Mouse (Mus musculus) Muller cell, postnatal 12 days (primary cell): Measurements from ENCODE around the gene Psmd3.

Experiments used
- DNase-seq: peaks from one replicate; pipeline ENCODE4 v3.0.0-alpha.2; 2015; ENCODE audit errors: inconsistent ontology term

Gene Psmd3

DNA sequence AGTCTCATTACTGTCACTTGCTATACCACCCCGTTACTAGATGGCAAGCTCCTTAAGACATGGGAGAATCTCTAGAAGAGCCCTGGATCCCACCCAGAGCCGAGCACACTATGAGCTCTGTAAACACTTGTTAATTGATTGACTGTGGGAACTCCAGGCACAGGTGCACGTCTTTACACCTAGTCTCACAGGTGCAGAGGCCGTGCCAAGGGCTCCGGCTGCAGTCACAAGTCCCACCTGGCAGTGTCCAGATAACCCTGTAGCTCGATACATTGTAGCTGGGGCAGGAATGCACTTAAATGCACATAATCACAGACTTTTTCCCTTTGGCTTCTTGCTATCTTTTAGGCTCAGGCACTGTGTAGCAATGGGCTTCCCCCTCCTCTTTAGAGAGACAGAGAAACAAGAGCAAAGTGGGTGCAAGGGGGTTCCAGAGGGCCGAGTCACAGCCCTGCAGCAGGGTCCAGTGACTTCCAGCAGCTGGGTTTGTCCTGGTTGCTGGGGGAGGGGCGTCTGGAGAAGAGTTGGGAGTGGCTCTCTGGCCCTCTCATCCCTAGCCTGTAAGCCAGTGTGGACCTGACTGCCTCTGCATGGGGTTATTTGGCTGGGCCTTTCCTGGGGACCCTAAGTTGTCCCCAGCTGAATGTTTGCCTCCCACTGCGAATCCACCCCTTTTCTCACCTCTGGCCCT, 61.4 kb downstream of the Psmd3 start:
- peak; percentile 67 for DNase-seq

DNA sequence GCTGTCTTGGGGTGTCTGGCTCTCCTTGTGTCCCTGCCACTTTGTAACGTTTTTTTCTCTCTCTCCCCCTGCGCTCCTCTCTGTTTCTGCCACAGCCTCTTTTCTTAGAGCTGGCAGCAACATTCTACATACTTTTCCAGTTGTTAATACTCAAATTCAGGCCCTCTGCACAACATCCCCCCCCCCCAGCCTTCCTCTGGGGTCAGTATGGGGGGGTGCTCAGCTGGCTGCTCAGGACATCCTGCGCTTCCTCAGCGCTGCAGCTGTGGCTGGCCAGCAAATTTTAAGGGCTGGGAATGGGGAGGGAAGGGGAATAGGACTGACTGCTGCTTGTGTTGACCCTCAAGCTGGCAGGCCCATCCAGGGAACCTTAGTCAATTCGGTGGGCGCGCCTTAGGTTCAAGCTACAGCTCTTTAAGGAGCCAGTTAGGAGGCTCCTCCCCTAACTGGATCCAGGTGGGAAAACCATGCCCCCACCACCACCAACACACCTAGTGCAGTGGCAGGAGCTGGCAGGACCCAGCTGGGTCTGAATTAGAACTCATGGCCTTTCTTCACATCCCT, 62.2 kb downstream of the Psmd3 start:
- no peak for DNase-seq
